Mouse (Mus musculus) midbrain, embryonic 11.5 days (tissue): ENCODE data around the gene Idh3b. TPM values are rescaled to one million over a fixed set of nuclear protein-coding genes. Genes with fewer than 3 reads are reported as not detected.

Experiments
- ATAC-seq: fragments of 200-750 bp; cut with Nextera tagmentation; 2 replicates; pipeline ENCODE4 v1.8.0; 2017; ENCODE audit warnings: moderate TSS enrichment, moderate library complexity; ENCODE audit not compliant: low FRiP score
- DNase-seq: peaks from one replicate; pipeline ENCODE4 v3.0.0; 2015; ENCODE audit warnings: low spot score; ENCODE audit errors: missing footprints
- H3K27ac ChIP-seq: fragments of 300-500 bp; sonication (generic); 2 replicates; pipeline ENCODE4 v1.5.1; 2014; ENCODE audit warnings: low read depth, low read length
- H3K27me3 ChIP-seq: fragments of 300-500 bp; sonication (generic); 2 replicates; pipeline ENCODE4 v1.6.1; 2014; ENCODE audit warnings: mild to moderate bottlenecking, low read length, moderate library complexity, mixed read lengths; ENCODE audit not compliant: control insufficient read depth, insufficient read depth
- H3K36me3 ChIP-seq: fragments of 300-500 bp; sonication (generic); 2 replicates; pipeline ENCODE4 v1.6.1; 2014; ENCODE audit warnings: mild to moderate bottlenecking, low read length, moderate library complexity, mixed read lengths; ENCODE audit not compliant: control insufficient read depth, insufficient read depth
- H3K4me1 ChIP-seq: fragments of 300-500 bp; sonication (generic); 2 replicates; pipeline ENCODE4 v1.6.1; 2014; ENCODE audit warnings: low read length; ENCODE audit not compliant: control insufficient read depth, insufficient read depth
- H3K4me2 ChIP-seq: fragments of 300-500 bp; sonication (generic); 2 replicates; pipeline ENCODE4 v1.6.1; 2014; ENCODE audit warnings: mild to moderate bottlenecking, moderate library complexity
- H3K4me3 ChIP-seq: fragments of 300-500 bp; sonication (generic); 2 replicates; pipeline ENCODE4 v1.5.1; 2014; ENCODE audit warnings: low read depth, low read length
- H3K9ac ChIP-seq: fragments of 300-500 bp; sonication (generic); 2 replicates; pipeline ENCODE4 v1.6.1; 2014; ENCODE audit warnings: low read length
- H3K9me3 ChIP-seq: fragments of 300-500 bp; sonication (generic); 2 replicates; pipeline ENCODE4 v1.6.1; 2016; ENCODE audit warnings: low read length; ENCODE audit not compliant: control insufficient read depth
- WGBS: fragments of 180-500 bp; shearing (Covaris S2); extraction: QIAGEN DNeasy Blood & Tissue Kit; methylation state at CpG from one replicate; pipeline ENCODE4 v1.1.7; 2014; 5-methylcytosine and 5-hydroxymethylcytosine counted together
- polyA plus RNA-seq: library from polyadenylated mRNA; unstranded; fragments of >200 nt; fragmentation: Nextera tagmentation; extraction: Ambion mirVana; gene quantifications from 2 replicates; pipeline ENCODE4 v1.2.1, GENCODE M21; 2014

The Idh3b gene
- polyA plus RNA-seq, 1 experiment from 2014 or later, result 150 TPM

DNA sequence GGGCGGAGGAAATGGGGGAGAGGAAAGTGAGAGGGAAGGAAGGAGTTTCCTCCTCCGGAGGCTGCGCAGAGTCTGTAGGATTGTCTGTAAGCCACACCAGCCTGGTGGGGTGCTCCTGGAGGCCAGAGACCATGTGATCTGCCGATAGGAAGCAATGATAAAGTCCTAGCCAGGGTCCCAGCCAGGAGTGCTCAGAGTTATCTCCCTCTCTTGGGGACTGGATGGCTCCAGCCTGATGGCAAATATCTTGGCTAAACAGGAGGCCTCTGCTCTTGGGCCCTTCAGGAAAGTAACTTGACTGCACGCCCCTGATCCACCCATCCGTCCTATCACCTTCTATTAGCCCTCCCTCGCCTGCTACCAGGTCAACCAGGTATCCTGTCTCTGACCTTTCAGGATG lies 36.1 kb downstream of the Idh3b start:
- Histone ChIP-seq H3K36me3 (no peaks in the 10 kb centered on the region), H3K9me3 (no peaks in the 10 kb centered on the region), H3K4me1 (no peaks in the 10 kb centered on the region), H3K27me3 (no peaks in the 10 kb centered on the region), H3K9ac (no peak overlapping the region), H3K4me3 (no peak overlapping the region), H3K4me2 (no peak overlapping the region), H3K27ac (no peak overlapping the region)
- no peak for ATAC-seq
- DNase-seq, result no peak
- WGBS, result 72% methylated on average over 7 of the region's 7 CpGs

DNA sequence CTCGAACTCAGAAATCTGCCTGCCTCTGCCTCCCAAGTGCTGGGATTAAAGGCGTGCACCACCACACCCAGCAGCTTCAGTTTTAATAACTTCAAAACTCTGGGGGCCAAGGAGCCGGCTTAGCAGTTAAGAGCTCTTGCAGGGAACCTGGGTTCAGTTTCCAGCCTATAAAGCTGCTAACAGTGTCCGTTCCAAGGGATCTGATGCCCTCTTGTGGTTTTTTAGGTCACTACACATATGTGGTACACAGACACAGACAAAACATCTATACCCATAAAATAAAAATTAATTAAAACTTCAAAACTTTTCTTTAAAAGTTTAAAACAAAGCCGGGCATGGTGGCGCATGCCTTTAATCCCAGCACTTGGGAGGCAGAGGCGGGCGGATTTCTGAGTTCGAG lies 37.4 kb downstream of the Idh3b start:
- WGBS, result 48% methylated on average over 9 of the region's 9 CpGs
- Histone ChIP-seq H3K36me3 (no peaks in the 10 kb centered on the region), H3K27ac (no peak overlapping the region), H3K4me2 (no peak overlapping the region), H3K4me3 (no peak overlapping the region), H3K4me1 (no peaks in the 10 kb centered on the region), H3K9me3 (no peaks in the 10 kb centered on the region), H3K27me3 (no peaks in the 10 kb centered on the region), H3K9ac (no peak overlapping the region)
- DNase-seq (peak; percentile 92), ATAC-seq (no peak)

Other genes starting within 250 kb of the Idh3b start
- not detected in 2 replicates for gene Tgm6, start 172.1 kb downstream of the Idh3b start, polyA plus RNA-seq
- 725 and 751 TPM in 2 replicates for gene Snrpb, start 105.1 kb downstream of the Idh3b start, polyA plus RNA-seq
- not detected in 2 replicates for gene Tmc2, start 89.4 kb downstream of the Idh3b start, polyA plus RNA-seq
- 335 and 341 TPM in 2 replicates for gene Nop56, start 10.1 kb downstream of the Idh3b start, polyA plus RNA-seq
- gene Ebf4, start 10.6 kb upstream of the Idh3b start, polyA plus RNA-seq, result 1.3 and 1.8 TPM in 2 replicates
- gene Cpxm1, start 113.0 kb upstream of the Idh3b start, polyA plus RNA-seq, result 26.7 and 27.8 TPM in 2 replicates
- gene Gm28372, start 120.7 kb upstream of the Idh3b start, polyA plus RNA-seq, result not detected in 2 replicates
- gene 1700020A23Rik, start 120.7 kb upstream of the Idh3b start, polyA plus RNA-seq, result not detected in 2 replicates
- gene Tmem239, start 121.9 kb upstream of the Idh3b start, polyA plus RNA-seq, result not detected in 2 replicates
- 83.7 and 91.7 TPM in 2 replicates for gene Vps16, start 139.8 kb upstream of the Idh3b start, polyA plus RNA-seq
- gene Pced1a, start 140.2 kb upstream of the Idh3b start, polyA plus RNA-seq, result 7.5 and 8.0 TPM in 2 replicates
- gene Ptpra, start 165.7 kb upstream of the Idh3b start, polyA plus RNA-seq, result 109 and 111 TPM in 2 replicates